Mouse (Mus musculus) liver, postnatal 0 days (tissue): ENCODE data around the gene Ucp2. TPM values are rescaled to one million over a fixed set of nuclear protein-coding genes. Genes with fewer than 3 reads are reported as not detected.

ENCODE experiments used
- ATAC-seq: fragments of 200-750 bp; cut with Nextera tagmentation; 2 replicates; pipeline ENCODE4 v1.8.0; 2017; ENCODE audit warnings: mild to moderate bottlenecking, moderate library complexity
- DNase-seq: peaks from one replicate; pipeline ENCODE4 v3.0.0-alpha.2; 2016
- H3K27ac ChIP-seq: fragments of 300-500 bp; sonication (generic); 2 replicates; pipeline ENCODE4 v1.5.1; 2014; ENCODE audit warnings: antibody characterized with exemption, moderate library complexity, mild to moderate bottlenecking, low read depth
- H3K27me3 ChIP-seq: fragments of 300-500 bp; sonication (generic); 2 replicates; pipeline ENCODE4 v1.6.1; 2014; ENCODE audit warnings: low read length, control low read depth, mixed read lengths; ENCODE audit not compliant: insufficient read depth
- H3K36me3 ChIP-seq: fragments of 300-500 bp; sonication (generic); replicated peaks from 2 replicates; pipeline ENCODE4 v1.6.1; 2014; ENCODE audit warnings: mild to moderate bottlenecking, control low read depth, low read length, moderate library complexity, mixed read lengths; ENCODE audit not compliant: insufficient read depth
- H3K4me1 ChIP-seq: fragments of 300-500 bp; sonication (generic); 2 replicates; pipeline ENCODE4 v1.6.1; 2014; ENCODE audit warnings: antibody characterized with exemption, mild to moderate bottlenecking, control low read depth; ENCODE audit not compliant: insufficient read depth
- H3K4me2 ChIP-seq: fragments of 300-500 bp; sonication (generic); 2 replicates; pipeline ENCODE4 v1.6.1; 2014; ENCODE audit warnings: low read depth, mild to moderate bottlenecking, low read length, moderate library complexity, mixed read lengths
- H3K4me3 ChIP-seq: fragments of 300-500 bp; sonication (generic); 2 replicates; pipeline ENCODE4 v1.5.1; 2014; ENCODE audit warnings: low read depth, low read length
- H3K9ac ChIP-seq: fragments of 300-500 bp; sonication (generic); replicated peaks from 2 replicates; pipeline ENCODE4 v1.6.1; 2014; ENCODE audit warnings: mild to moderate bottlenecking, moderate library complexity
- H3K9me3 ChIP-seq: fragments of 300-500 bp; sonication (generic); 2 replicates; pipeline ENCODE4 v1.6.1; 2016; ENCODE audit warnings: mild to moderate bottlenecking, control low read depth, low read length, mixed read lengths
- CTCF ChIP-seq: sonication (generic); IDR thresholded peaks from 2 replicates; pipeline ENCODE4 v1.5.1; 2016; ENCODE audit warnings: antibody characterized with exemption, low read depth
- EP300 ChIP-seq: IDR thresholded peaks from 2 replicates; pipeline ENCODE4 v1.6.1; 2016; ENCODE audit warnings: antibody characterized with exemption, low read depth, mild to moderate bottlenecking
- WGBS: fragments of 180-500 bp; shearing (Covaris S2); extraction: QIAGEN DNeasy Blood & Tissue Kit; methylation state at CpG from one replicate; pipeline ENCODE4 v1.1.7; 2014; ENCODE audit not compliant: insufficient replicate concordance; 5-methylcytosine and 5-hydroxymethylcytosine counted together
- polyA plus RNA-seq: library from polyadenylated mRNA; unstranded; fragments of >200 nt; fragmentation: Nextera tagmentation; extraction: Ambion mirVana; gene quantifications from 2 replicates; pipeline ENCODE4 v1.2.1, GENCODE M21; 2015

The Ucp2 gene
- polyA plus RNA-seq, 1 experiment from 2014 or later = 530 TPM

GRCm38 (mm10) chr7:100495042-100495441 is 1.9 kb downstream of the Ucp2 start:
- Histone ChIP-seq H3K4me3 (peak overlapping the region; percentile 82), H3K9ac (peak overlapping the region; percentile 75), H3K27ac (peak overlapping the region; percentile 94), H3K36me3 (peaks cover 58% of the 10 kb centered on the region), H3K4me1 (peaks cover 40% of the 10 kb centered on the region), H3K9me3 (no peaks in the 10 kb centered on the region), H3K27me3 (no peaks in the 10 kb centered on the region), H3K4me2 (peak overlapping the region; percentile 93)
- DNase-seq (no peak), ATAC-seq (no peak)
- TF ChIP-seq EP300 = no peak
- no peak for TF ChIP-seq CTCF
- WGBS = 23% methylated on average over 8 of the region's 8 CpGs

GRCm38 (mm10) chr7:100495581-100496251 is 2.6 kb downstream of the Ucp2 start:
- peak; percentile 87 for DNase-seq
- no peaks in the 10 kb centered on the region for H3K9me3 ChIP-seq
- H3K27me3 ChIP-seq = no peaks in the 10 kb centered on the region
- TF ChIP-seq CTCF (no peak), EP300 (peak; percentile 14; the same call in 1 of the 2 replicates)
- peak overlapping the region; percentile 82 for H3K4me3 ChIP-seq
- peak overlapping the region; percentile 75 for H3K9ac ChIP-seq
- WGBS = 17% methylated on average over 11 of the region's 11 CpGs
- H3K4me2 ChIP-seq = peak overlapping the region; percentile 93
- H3K4me1 ChIP-seq = peaks cover 43% of the 10 kb centered on the region
- ATAC-seq = peak; percentile 67
- peaks cover 64% of the 10 kb centered on the region for H3K36me3 ChIP-seq
- peak overlapping the region; percentile 94 for H3K27ac ChIP-seq

- Histone ChIP-seq H3K27ac (peak overlapping the region; percentile 94), H3K4me3 (peak overlapping the region; percentile 82), H3K4me1 (peaks cover 45% of the 10 kb centered on the region), H3K4me2 (peak overlapping the region; percentile 93), H3K36me3 (peaks cover 64% of the 10 kb centered on the region), H3K9me3 (no peaks in the 10 kb centered on the region), H3K9ac (peak overlapping the region; percentile 75), H3K27me3 (no peaks in the 10 kb centered on the region)
- TF ChIP-seq CTCF = no peak
- no peak for TF ChIP-seq EP300
- WGBS = 72% methylated on average over 6 of the region's 6 CpGs
- no peak for DNase-seq
- no peak for ATAC-seq
Measured at GRCm38 (mm10) chr7:100496371-100496770, 3.2 kb downstream of the Ucp2 start.

- Histone ChIP-seq H3K27me3 (no peaks in the 10 kb centered on the region), H3K4me3 (peak overlapping the region; percentile 82), H3K4me1 (peaks cover 44% of the 10 kb centered on the region), H3K27ac (peak overlapping the region; percentile 94), H3K9ac (peak overlapping the region; percentile 75), H3K9me3 (no peaks in the 10 kb centered on the region), H3K4me2 (peak overlapping the region; percentile 93), H3K36me3 (peaks cover 64% of the 10 kb centered on the region)
- 93% methylated on average over 9 of the region's 9 CpGs for WGBS
- DNase-seq (no peak), ATAC-seq (no peak)
- TF ChIP-seq CTCF = no peak
Measured at GRCm38 (mm10) chr7:100496791-100497190, 3.7 kb downstream of the Ucp2 start.

GRCm38 (mm10) chr7:100497402-100497801 is 4.3 kb downstream of the Ucp2 start:
- no peak for DNase-seq
- H3K9me3 ChIP-seq = no peaks in the 10 kb centered on the region
- 88% methylated on average over 4 of the region's 4 CpGs for WGBS
- no peak for TF ChIP-seq CTCF
- TF ChIP-seq EP300 = no peak
- peak overlapping the region; percentile 93; the same call in 1 of the 2 replicates for H3K4me2 ChIP-seq
- no peak overlapping the region for H3K4me3 ChIP-seq
- H3K4me1 ChIP-seq = peaks cover 40% of the 10 kb centered on the region
- no peaks in the 10 kb centered on the region for H3K27me3 ChIP-seq
- H3K36me3 ChIP-seq = peaks cover 64% of the 10 kb centered on the region
- no peak for ATAC-seq
- no peak overlapping the region for H3K27ac ChIP-seq
- no peak overlapping the region; the same call in 1 of the 2 replicates for H3K9ac ChIP-seq

GRCm38 (mm10) chr7:100497982-100498381 is 4.8 kb downstream of the Ucp2 start:
- H3K9ac ChIP-seq = no peak overlapping the region
- H3K27me3 ChIP-seq = no peaks in the 10 kb centered on the region
- ATAC-seq (no peak), DNase-seq (no peak)
- H3K36me3 ChIP-seq = peaks cover 64% of the 10 kb centered on the region
- no peak overlapping the region for H3K27ac ChIP-seq
- peaks cover 41% of the 10 kb centered on the region for H3K4me1 ChIP-seq
- H3K9me3 ChIP-seq = no peaks in the 10 kb centered on the region
- WGBS = 94% methylated on average over 13 of the region's 13 CpGs
- no peak overlapping the region for H3K4me3 ChIP-seq
- H3K4me2 ChIP-seq = no peak overlapping the region
- no peak for TF ChIP-seq EP300
- no peak for TF ChIP-seq CTCF
